Mouse (Mus musculus) liver, adult (tissue): ENCODE data around the gene Nrp1.
A peak's percentile ranks its signal among the peaks of the same experiment; 100 is the strongest.

ENCODE experiments used
- GATA4 ChIP-seq: IDR thresholded peaks from 2 replicates; pipeline ENCODE4 v1.6.1; 2014; ENCODE audit warnings: mild to moderate bottlenecking, low read length; ENCODE audit not compliant: insufficient replicate concordance

Gene Nrp1

GRCm38 (mm10) chr8:128489351-128489750 is 130.9 kb downstream of the Nrp1 start:
- TF ChIP-seq GATA4: no peak

- peak; percentile 17; the same call in 1 of the 2 replicates for TF ChIP-seq GATA4
Measured at GRCm38 (mm10) chr8:128491126-128492067, 133.0 kb downstream of the Nrp1 start.

GRCm38 (mm10) chr8:128493801-128494200 is 135.4 kb downstream of the Nrp1 start:
- TF ChIP-seq GATA4: no peak

- no peak for TF ChIP-seq GATA4
Measured at GRCm38 (mm10) chr8:128498836-128499235, 140.4 kb downstream of the Nrp1 start.

- TF ChIP-seq GATA4: no peak
Measured at GRCm38 (mm10) chr8:128504136-128504829, 145.9 kb downstream of the Nrp1 start.

DNA sequence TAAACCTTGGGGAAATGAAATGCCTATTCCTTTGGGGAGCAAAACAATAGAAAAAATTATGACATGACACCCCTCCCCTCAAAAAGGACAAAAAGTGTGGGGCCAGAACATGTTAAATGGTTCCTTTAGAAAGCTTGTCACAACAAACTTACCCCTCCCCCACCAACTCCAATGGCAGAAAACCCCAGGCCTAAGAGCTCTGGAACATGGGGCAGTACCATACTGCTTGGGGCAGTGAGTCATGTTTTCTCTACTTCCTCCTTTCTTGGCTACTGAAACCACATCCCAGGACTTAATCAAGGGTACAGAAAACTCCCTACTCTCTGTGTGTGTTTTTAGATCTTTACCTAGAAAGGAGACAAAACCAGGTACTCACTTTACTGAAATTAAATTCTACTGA is 147.5 kb downstream of the Nrp1 start:
- TF ChIP-seq GATA4: no peak

DNA sequence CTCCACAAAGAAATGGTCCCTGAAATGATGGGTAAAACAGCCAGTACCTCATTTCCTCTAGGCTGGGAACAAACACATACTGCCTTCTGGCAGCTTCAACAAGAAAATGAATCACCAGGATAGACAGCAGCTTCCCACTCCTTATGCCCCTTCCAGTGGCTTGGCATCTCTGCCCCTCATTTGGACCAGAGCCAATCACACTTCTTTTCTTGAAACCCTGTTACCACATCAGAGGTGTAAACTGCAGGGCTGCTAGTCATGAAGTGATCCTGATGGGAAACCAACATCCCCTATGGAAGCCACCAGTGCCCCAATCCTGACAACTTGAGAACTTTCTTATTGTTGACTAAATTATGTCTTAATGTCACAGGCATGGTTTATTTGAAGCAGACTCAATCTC is 150.3 kb downstream of the Nrp1 start:
- TF ChIP-seq GATA4: no peak

- no peak for TF ChIP-seq GATA4
Measured at GRCm38 (mm10) chr8:128511021-128511420, 152.6 kb downstream of the Nrp1 start.

DNA sequence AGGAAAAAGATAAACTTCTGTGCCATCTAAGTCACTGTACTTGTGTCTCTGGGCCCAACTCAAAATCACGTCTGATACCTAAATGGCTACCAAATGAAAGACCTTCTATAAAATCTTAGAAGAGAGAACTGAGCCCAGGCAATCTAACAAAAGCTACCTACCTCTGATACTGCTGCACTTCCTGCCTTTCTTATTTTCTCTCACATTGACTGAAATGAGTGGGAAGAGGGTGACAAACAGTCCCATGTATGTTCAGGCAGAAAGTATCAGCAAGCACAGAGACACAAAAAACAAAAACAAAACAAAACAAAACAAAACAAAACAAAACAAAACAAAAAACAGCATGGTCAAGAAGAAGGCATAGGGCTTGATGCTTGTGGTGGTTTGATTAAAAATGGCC is 153.3 kb downstream of the Nrp1 start:
- no peak for TF ChIP-seq GATA4

- peak; percentile 41; the same call in 1 of the 2 replicates for TF ChIP-seq GATA4
Measured at GRCm38 (mm10) chr8:128516846-128517446, 158.5 kb downstream of the Nrp1 start.

DNA sequence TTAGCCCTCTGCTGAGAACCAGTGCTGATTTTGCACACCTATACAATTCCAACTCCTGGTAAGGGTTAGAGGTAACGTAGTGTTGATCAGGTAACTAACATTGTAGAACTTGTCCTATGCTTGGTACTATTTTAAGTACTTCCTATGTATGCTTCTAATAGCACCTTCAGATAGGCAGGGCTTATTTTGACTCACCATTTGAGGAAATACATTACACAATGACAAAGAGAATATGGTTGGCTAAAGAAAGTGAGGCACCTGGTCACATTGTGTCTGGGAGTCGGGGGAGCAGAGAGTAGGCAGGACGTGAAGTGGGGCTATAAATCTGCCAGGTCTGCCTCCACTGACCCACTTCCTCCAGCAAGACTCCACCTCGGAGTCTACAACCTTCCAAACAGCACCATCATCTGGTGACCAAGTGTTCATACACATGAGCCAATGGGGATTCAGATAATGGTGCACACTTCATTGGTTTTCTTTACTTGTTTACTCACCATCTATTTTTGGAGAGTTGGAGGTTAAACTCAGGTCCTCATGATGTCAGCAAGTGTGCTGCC is 159.2 kb downstream of the Nrp1 start:
- TF ChIP-seq GATA4: no peak

GRCm38 (mm10) chr8:128519366-128519765 is 161.0 kb downstream of the Nrp1 start:
- no peak for TF ChIP-seq GATA4

DNA sequence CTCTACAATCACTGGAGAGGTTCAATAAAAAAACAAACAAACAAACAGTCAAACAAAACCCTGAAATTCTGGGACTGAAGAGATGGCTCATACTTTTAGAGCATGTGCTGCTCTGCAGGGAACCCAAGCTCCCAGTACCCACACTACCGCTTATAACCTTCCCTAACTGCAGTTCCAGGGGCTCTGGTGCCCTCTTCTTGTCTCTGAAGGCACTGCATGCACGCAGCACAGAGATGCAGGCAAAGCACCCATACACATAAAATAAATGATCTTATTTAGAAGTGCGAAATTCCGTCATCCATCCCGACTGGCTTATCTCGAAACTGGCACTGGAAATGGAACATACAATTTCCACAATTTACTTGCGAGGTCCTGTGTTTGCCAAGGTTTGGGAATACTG is 165.4 kb downstream of the Nrp1 start:
- TF ChIP-seq GATA4: no peak

GRCm38 (mm10) chr8:128525912-128526311 is 167.5 kb downstream of the Nrp1 start:
- TF ChIP-seq GATA4: no peak

- TF ChIP-seq GATA4: no peak
Measured at GRCm38 (mm10) chr8:128528591-128529383, 170.4 kb downstream of the Nrp1 start.
